Mouse (Mus musculus): ENCODE results near the gene Fam160a1. TPM values are rescaled to one million over a fixed set of nuclear protein-coding genes. Genes with fewer than 3 reads are reported as not detected.

The Fam160a1 gene
- polyA plus RNA-seq (2015; fragmentation: Nextera tagmentation; extraction: Ambion mirVana) = 0.25 and 0.29 TPM in 2 replicates

DNA sequence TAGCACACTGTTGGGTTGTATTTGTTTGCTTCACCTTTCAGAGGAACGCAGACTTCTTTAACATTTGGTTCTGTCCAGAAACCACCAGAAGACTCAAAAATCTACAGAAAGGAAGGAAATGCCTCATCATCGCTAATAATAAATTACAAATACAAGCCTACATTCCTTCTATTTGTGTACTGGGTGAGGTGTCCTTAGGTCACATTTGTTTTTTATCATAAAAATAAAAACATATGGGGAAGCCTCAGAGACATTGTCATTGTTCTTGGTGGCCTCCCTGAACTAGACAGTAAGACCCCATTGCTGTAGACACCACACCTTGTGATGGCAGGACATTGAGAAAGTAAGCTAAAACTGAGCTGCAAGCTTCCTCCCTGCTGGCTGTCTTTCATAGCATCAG, at the start of gene Fam160a1:
Gene Fam160a1 (minus strand): TSS at position 101 of the 400 bp plus-strand sequence.
- H3K9ac ChIP-seq = no peak within 1 kb of the TSS
- no peak within 1 kb of the TSS for H3K27ac ChIP-seq
- no peak within 1 kb of the TSS for H3K4me3 ChIP-seq (replicated peaks)
- H3K36me3 ChIP-seq = no peaks in the 10 kb centered on the region
- H3K27me3 ChIP-seq = no peaks in the 10 kb centered on the region
- H3K4me2 ChIP-seq = no peak within 1 kb of the TSS
- ATAC-seq (ENCODE audit: low read depth) = no peak
- WGBS (ENCODE audit: insufficient replicate concordance) = 67% methylated on average over 2 of the region's 2 CpGs
- no peak for DNase-seq
- no peaks in the 10 kb centered on the region for H3K9me3 ChIP-seq (replicated peaks)
- H3K4me1 ChIP-seq (replicated peaks) = peaks cover 12% of the 10 kb centered on the region

DNA sequence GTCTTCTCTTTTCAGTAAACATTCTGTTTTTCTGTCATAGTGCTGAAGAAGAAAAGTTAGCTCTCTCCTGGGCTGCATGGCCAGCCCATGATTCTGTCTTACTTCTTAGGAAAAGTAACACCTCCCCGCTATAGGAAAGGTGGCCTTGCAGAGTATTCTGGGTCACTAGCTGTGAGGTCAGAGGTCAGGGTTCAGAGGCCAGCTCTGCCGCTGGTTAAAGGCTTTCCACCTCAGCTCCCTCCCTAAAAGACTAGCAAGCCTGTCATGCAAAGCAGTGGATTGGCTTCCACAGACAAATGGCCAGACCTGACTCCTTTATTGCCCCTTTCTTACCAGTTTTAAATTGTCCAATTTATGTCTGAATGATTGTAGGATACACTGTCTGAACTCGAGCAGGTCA, 46.9 kb upstream of the Fam160a1 start:
- no peak overlapping the region for H3K4me3 ChIP-seq (replicated peaks)
- DNase-seq = no peak
- H3K4me2 ChIP-seq = no peak overlapping the region
- H3K27me3 ChIP-seq = no peaks in the 10 kb centered on the region
- no peak overlapping the region for H3K9ac ChIP-seq
- H3K4me1 ChIP-seq (replicated peaks) = no peaks in the 10 kb centered on the region; the same call in 1 of the 2 replicates
- H3K27ac ChIP-seq = no peak overlapping the region
- WGBS (ENCODE audit: insufficient replicate concordance) = 45% methylated on average over 3 of the region's 3 CpGs
- ATAC-seq (ENCODE audit: low read depth) = no peak
- no peaks in the 10 kb centered on the region for H3K36me3 ChIP-seq
- no peaks in the 10 kb centered on the region for H3K9me3 ChIP-seq (replicated peaks)

DNA sequence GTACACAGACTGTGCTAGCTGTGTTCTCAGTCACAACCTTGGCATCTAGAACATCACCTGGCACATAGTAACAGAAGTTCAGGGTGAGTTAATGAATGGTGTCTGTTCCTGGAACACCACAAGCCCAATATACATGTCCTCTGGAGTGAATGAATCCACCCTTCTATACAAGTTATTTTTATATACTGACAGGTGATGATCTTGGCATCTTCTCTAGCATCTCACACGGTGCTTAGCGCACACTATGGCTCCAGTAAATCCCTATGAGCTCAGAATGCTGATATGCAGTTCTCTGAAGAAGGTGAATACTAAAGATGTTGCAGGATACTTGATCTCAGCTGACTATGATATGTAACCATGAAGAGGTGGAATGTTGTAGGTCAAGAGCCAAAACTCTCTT, 45.8 kb upstream of the Fam160a1 start:
- no peak for DNase-seq
- H3K27me3 ChIP-seq = no peaks in the 10 kb centered on the region
- no peak for ATAC-seq (ENCODE audit: low read depth)
- no peak overlapping the region for H3K4me2 ChIP-seq
- H3K4me1 ChIP-seq (replicated peaks) = peaks cover 10% of the 10 kb centered on the region
- H3K36me3 ChIP-seq = no peaks in the 10 kb centered on the region
- H3K4me3 ChIP-seq (replicated peaks) = no peak overlapping the region
- H3K9me3 ChIP-seq (replicated peaks) = no peaks in the 10 kb centered on the region
- no peak overlapping the region for H3K27ac ChIP-seq
- 72% methylated on average over 2 of the region's 2 CpGs for WGBS (ENCODE audit: insufficient replicate concordance)
- H3K9ac ChIP-seq = no peak overlapping the region

- no peaks in the 10 kb centered on the region for H3K36me3 ChIP-seq
- DNase-seq (no peak), ATAC-seq (ENCODE audit: low read depth) (no peak)
- H3K27me3 ChIP-seq = no peaks in the 10 kb centered on the region
- WGBS (ENCODE audit: insufficient replicate concordance) = 38% methylated on average over 5 of the region's 5 CpGs
- peaks cover 28% of the 10 kb centered on the region for H3K4me1 ChIP-seq (replicated peaks)
- no peak overlapping the region for H3K9ac ChIP-seq
- no peak overlapping the region for H3K4me2 ChIP-seq
- H3K27ac ChIP-seq = no peak overlapping the region
- H3K4me3 ChIP-seq (replicated peaks) = no peak overlapping the region
- H3K9me3 ChIP-seq (replicated peaks) = no peaks in the 10 kb centered on the region
These were observed 43.9 kb upstream of the Fam160a1 start for GRCm38 (mm10) chr3:85860996-85861395.

DNA sequence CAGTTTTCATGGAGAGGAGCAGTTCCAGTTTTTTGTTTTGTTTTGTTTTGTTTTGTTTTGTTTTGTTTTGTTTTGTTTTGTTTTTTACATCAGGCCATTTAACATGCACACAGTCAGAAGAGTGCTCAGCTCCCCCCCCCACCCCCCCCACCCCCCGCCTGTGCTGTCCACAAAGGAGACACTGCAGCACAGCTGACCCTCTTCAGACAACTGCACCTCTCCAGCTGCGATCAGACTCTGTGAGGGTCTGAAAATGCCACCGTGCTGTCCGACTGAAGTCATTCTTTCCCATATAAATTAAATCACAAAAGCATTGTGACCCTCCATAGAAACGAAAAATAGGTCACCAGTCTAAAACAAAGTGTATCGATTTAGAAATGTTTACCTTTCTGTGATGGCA, 42.2 kb upstream of the Fam160a1 start:
- ATAC-seq (ENCODE audit: low read depth) (no peak), DNase-seq (no peak)
- H3K27me3 ChIP-seq = no peaks in the 10 kb centered on the region
- H3K4me3 ChIP-seq (replicated peaks) = no peak overlapping the region
- H3K9me3 ChIP-seq (replicated peaks) = no peaks in the 10 kb centered on the region
- H3K9ac ChIP-seq = no peak overlapping the region
- 74% methylated on average over 6 of the region's 6 CpGs for WGBS (ENCODE audit: insufficient replicate concordance)
- no peak overlapping the region for H3K4me2 ChIP-seq
- H3K36me3 ChIP-seq = no peaks in the 10 kb centered on the region
- peaks cover 42% of the 10 kb centered on the region for H3K4me1 ChIP-seq (replicated peaks)
- no peak overlapping the region for H3K27ac ChIP-seq

GRCm38 (mm10) chr3:85858140-85859135, 41.3 kb upstream of the Fam160a1 start:
- H3K9ac ChIP-seq = no peak overlapping the region
- H3K4me2 ChIP-seq = no peak overlapping the region
- ATAC-seq (ENCODE audit: low read depth) = no peak
- DNase-seq = no peak
- WGBS (ENCODE audit: insufficient replicate concordance) = 54% methylated on average over 11 of the region's 11 CpGs
- H3K27ac ChIP-seq = no peak overlapping the region
- H3K4me1 ChIP-seq (replicated peaks) = peaks cover 42% of the 10 kb centered on the region
- H3K9me3 ChIP-seq (replicated peaks) = no peaks in the 10 kb centered on the region
- H3K4me3 ChIP-seq (replicated peaks) = no peak overlapping the region
- H3K27me3 ChIP-seq = no peaks in the 10 kb centered on the region
- H3K36me3 ChIP-seq = no peaks in the 10 kb centered on the region

- Histone ChIP-seq H3K9me3 (replicated peaks) (no peaks in the 10 kb centered on the region), H3K4me1 (replicated peaks) (peaks cover 42% of the 10 kb centered on the region), H3K27ac (peak overlapping the region; percentile 11), H3K36me3 (no peaks in the 10 kb centered on the region), H3K27me3 (no peaks in the 10 kb centered on the region), H3K4me3 (replicated peaks) (no peak overlapping the region), H3K4me2 (peak overlapping the region; percentile 36), H3K9ac (0 out of 2 replicates have a peak overlapping the region, but pooled peaks have one; percentile 16)
- 14% methylated on average over 4 of the region's 4 CpGs for WGBS (ENCODE audit: insufficient replicate concordance)
- peak; percentile 69 for ATAC-seq (ENCODE audit: low read depth)
- peak; percentile 57 for DNase-seq
These were observed 40.0 kb upstream of the Fam160a1 start for GRCm38 (mm10) chr3:85857083-85857482.

- WGBS (ENCODE audit: insufficient replicate concordance) = 61% methylated on average over 5 of the region's 5 CpGs
These were observed 38.9 kb upstream of the Fam160a1 start for GRCm38 (mm10) chr3:85855947-85856346.

DNA sequence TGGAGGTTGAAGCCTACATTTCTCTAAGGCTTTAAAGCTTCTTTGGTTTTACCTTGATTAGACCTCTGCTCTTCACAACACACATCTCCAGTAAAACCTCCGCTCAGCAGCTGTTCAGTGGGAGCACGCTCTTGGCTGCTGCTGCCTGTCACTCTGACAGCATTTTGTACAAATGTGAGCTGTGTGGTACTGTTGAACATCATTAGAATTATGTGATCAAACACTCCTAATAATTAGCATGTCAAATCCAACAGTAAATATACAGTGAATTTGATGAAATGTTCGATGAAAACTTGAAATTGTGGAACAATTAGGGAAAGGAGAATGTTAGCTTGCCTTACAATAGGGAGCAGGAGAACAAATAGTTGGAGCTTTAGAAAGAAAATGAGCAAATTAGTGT, 38.0 kb upstream of the Fam160a1 start:
- no peaks in the 10 kb centered on the region for H3K27me3 ChIP-seq
- no peak overlapping the region for H3K9ac ChIP-seq
- no peak for DNase-seq
- H3K4me3 ChIP-seq (replicated peaks) = no peak overlapping the region
- H3K36me3 ChIP-seq = no peaks in the 10 kb centered on the region
- no peak overlapping the region for H3K27ac ChIP-seq
- H3K9me3 ChIP-seq (replicated peaks) = no peaks in the 10 kb centered on the region
- H3K4me1 ChIP-seq (replicated peaks) = peaks cover 42% of the 10 kb centered on the region
- no peak for ATAC-seq (ENCODE audit: low read depth)
- 75% methylated on average over 3 of the region's 3 CpGs for WGBS (ENCODE audit: insufficient replicate concordance)
- no peak overlapping the region for H3K4me2 ChIP-seq

More at GRCm38 (mm10) chr3:85855947-85856346, 38.9 kb upstream of the Fam160a1 start:
- H3K27me3 ChIP-seq = no peaks in the 10 kb centered on the region
- H3K27ac ChIP-seq = peak overlapping the region; percentile 43; the same call in 1 of the 2 replicates
- no peak overlapping the region for H3K4me3 ChIP-seq (replicated peaks)
- no peaks in the 10 kb centered on the region for H3K36me3 ChIP-seq
- no peaks in the 10 kb centered on the region for H3K9me3 ChIP-seq (replicated peaks)
- peak; percentile 61 for DNase-seq
- H3K9ac ChIP-seq = no peak overlapping the region
- H3K4me1 ChIP-seq (replicated peaks) = peaks cover 42% of the 10 kb centered on the region
- peak; percentile 90 for ATAC-seq (ENCODE audit: low read depth)
- 0 out of 2 replicates have a peak overlapping the region, but pooled peaks have one; percentile 5 for H3K4me2 ChIP-seq

GRCm38 (mm10) chr3:85854143-85854542, 37.1 kb upstream of the Fam160a1 start:
- no peaks in the 10 kb centered on the region for H3K27me3 ChIP-seq
- 74% methylated on average over 6 of the region's 6 CpGs for WGBS (ENCODE audit: insufficient replicate concordance)
- H3K9ac ChIP-seq = no peak overlapping the region
- H3K27ac ChIP-seq = no peak overlapping the region
- DNase-seq (no peak), ATAC-seq (ENCODE audit: low read depth) (no peak)
- H3K4me3 ChIP-seq (replicated peaks) = no peak overlapping the region
- H3K36me3 ChIP-seq = no peaks in the 10 kb centered on the region
- no peaks in the 10 kb centered on the region for H3K9me3 ChIP-seq (replicated peaks)
- H3K4me2 ChIP-seq = no peak overlapping the region
- peaks cover 42% of the 10 kb centered on the region for H3K4me1 ChIP-seq (replicated peaks)

DNA sequence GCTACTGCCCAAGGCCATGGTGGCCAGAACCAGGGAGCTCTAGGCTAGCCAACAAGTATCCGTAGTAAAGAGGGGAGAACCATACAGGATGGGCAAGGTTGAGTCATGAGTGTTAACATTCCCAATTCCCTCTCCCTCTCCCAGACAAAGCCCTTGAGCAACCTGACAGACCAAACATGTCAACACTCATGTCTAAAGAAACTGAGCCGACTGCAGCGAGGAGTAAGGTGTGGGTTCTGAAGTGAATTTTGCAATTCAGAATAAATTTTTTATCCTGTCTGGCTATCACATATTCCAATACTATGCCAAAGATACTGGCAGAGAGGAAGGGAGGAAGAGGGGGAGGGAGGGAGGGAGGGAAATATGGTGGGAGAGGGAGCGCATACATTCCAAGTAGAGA, 36.6 kb upstream of the Fam160a1 start:
- no peaks in the 10 kb centered on the region for H3K27me3 ChIP-seq
- no peaks in the 10 kb centered on the region for H3K9me3 ChIP-seq (replicated peaks)
- DNase-seq = no peak
- WGBS (ENCODE audit: insufficient replicate concordance) = 69% methylated on average over 4 of the region's 4 CpGs
- no peak overlapping the region for H3K27ac ChIP-seq
- no peak overlapping the region for H3K4me2 ChIP-seq
- no peak for ATAC-seq (ENCODE audit: low read depth)
- H3K4me3 ChIP-seq (replicated peaks) = no peak overlapping the region
- peaks cover 40% of the 10 kb centered on the region for H3K4me1 ChIP-seq (replicated peaks)
- H3K9ac ChIP-seq = no peak overlapping the region
- no peaks in the 10 kb centered on the region for H3K36me3 ChIP-seq

Data from liver, embryonic 13.5 days (tissue).